Comparison of ENCODE assay signal across 8 mouse cellular contexts in the genomic region with DNA sequence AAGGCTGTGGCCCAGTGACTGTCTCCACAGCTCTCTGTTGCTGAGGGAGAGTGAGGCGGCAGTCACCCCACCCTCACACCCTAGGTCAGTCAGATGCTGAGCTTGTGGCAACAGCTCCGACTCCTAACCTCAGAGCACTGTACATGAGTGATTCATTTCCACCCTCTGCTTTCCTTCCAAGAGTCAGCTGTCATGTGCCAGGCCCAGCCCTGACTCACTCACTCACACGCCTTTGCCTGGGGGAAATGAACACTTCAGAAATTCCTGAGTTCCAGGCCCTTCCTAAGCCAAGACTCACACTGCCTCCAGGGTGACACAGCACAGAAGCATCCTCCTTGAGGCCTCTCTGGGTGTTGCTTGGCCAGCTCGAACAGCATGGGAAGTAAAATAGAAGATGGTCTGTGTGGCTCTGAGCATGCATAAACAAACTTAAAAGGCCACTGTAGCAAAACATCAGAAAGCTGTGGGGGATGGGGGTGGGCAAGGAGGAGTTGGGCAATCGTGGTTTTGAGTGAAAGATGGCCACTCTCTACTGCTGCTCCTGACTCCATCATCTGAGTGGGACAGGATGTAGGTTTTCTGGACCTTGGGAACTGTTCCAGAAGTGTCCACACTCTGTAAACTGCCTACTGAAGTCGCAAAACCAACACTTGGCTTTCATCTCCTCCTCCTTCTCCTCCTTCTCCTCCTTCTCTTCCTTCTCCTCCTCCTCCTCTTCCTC.
A peak's percentile ranks its signal among the peaks of the same experiment; 100 is the strongest.
DNase-seq lines count a peak whose midpoint lies in the region; ATAC-seq and TF ChIP-seq lines count a peak whose summit lies in the region.

No protein-coding gene starts in this region.

- no peak for TF ChIP-seq POLR2A in limb, embryonic 14.5 days (IDR thresholded peaks at IDR 0.05; ENCODE audit: borderline replicate concordance, extremely low read depth, insufficient read depth, insufficient read length)

- H3K27me3 ChIP-seq in limb, embryonic 14.5 days (ENCODE audit: control insufficient read depth, insufficient read depth, low read length): no peaks in the 10 kb centered on the region; the same call in 1 of the 2 replicates

- H3K9me3 ChIP-seq in limb, embryonic 14.5 days (ENCODE audit: control insufficient read depth, low read length): no peaks in the 10 kb centered on the region

- H3K4me3 ChIP-seq in limb, embryonic 14.5 days (replicated peaks; ENCODE audit: low read length): no peak overlapping the region

- peak; percentile 9 for DNase-seq in kidney, postnatal 10 days
- DNase-seq in kidney, adult 9 months: no peak
- peak; percentile 83 for DNase-seq in adrenal gland, adult 2 months
- peak; percentile 49 to 58 for DNase-seq in gastrocnemius, postnatal 36 days
- DNase-seq in limb, embryonic 14.5 days (ENCODE audit: low spot score): no peak
- DNase-seq in urinary bladder, postnatal 36 days (ENCODE audit: low spot score in 2 of 2): peak; percentile 50 to 64
- DNase-seq in thymus, postnatal 36 days: no peak

- no peak overlapping the region for H3K9ac ChIP-seq in limb, embryonic 14.5 days (ENCODE audit: low read depth, low read length, severe bottlenecking)

- 0 out of 2 replicates have a peak, but pooled peaks have one; percentile 15 for ATAC-seq in limb, embryonic 14.5 days (ENCODE audit: low FRiP score, low read depth)
- ATAC-seq in inflammation-experienced regulatory T-cells, adult 6 months: no peak

- intact Hi-C loops in gastrocnemius, postnatal 36 days (cut with DNase I): no loop called here

- 58% methylated on average over 6 of the region's 6 CpGs for WGBS in limb, embryonic 14.5 days

- no peak overlapping the region for H3K27ac ChIP-seq in limb, embryonic 14.5 days (replicated peaks; ENCODE audit: low read depth, low read length)

- no peaks in the 10 kb centered on the region; the same call in 1 of the 2 replicates for H3K4me1 ChIP-seq in limb, embryonic 14.5 days (ENCODE audit: control insufficient read depth, insufficient read depth, low read length)

- H3K36me3 ChIP-seq in limb, embryonic 14.5 days (ENCODE audit: control insufficient read depth, insufficient read depth, low read length): no peaks in the 10 kb centered on the region

- H3K4me2 ChIP-seq in limb, embryonic 14.5 days (replicated peaks; ENCODE audit: low read depth, low read length, severe bottlenecking): no peak overlapping the region

Comparison
In these comparisons a context has a peak if more than half of its experiments do, and no peak if none do; other contexts are left out.
1. DNase-seq: peak in kidney, postnatal 10 days (single experiment), adrenal gland, adult 2 months (single experiment), gastrocnemius, postnatal 36 days (2 of 2) and urinary bladder, postnatal 36 days (2 of 2); none in kidney, adult 9 months (single experiment), limb, embryonic 14.5 days (single experiment) and thymus, postnatal 36 days (0 of 2).